Mouse (Mus musculus) hindbrain, embryonic 10.5 days (tissue): ENCODE measurements at regions not wholly inside any gene's neighbourhood (a gene's known extent, or its start where the extent isn't known, plus 50 kb on each side); places are given as distances from the start of the nearest gene placed in this dataset.

Source experiments
- DNase-seq: peaks from one replicate; pipeline ENCODE4 v3.0.0-alpha.2; 2017; ENCODE audit warnings: low spot score
- H3K27ac ChIP-seq: fragments of 300-500 bp; sonication (generic); 2 replicates; pipeline ENCODE4 v1.5.1; 2016; ENCODE audit warnings: mild to moderate bottlenecking, moderate library complexity
- H3K27me3 ChIP-seq: fragments of 300-500 bp; sonication (generic); 2 replicates; pipeline ENCODE4 v1.6.1; 2016; ENCODE audit warnings: mild to moderate bottlenecking; ENCODE audit not compliant: poor library complexity, insufficient read depth, severe bottlenecking
- H3K36me3 ChIP-seq: fragments of 300-500 bp; sonication (generic); 2 replicates; pipeline ENCODE4 v1.6.1; 2016; ENCODE audit warnings: mild to moderate bottlenecking, moderate library complexity
- H3K4me1 ChIP-seq: fragments of 300-500 bp; sonication (generic); replicated peaks from 2 replicates; pipeline ENCODE4 v1.6.1; 2016; ENCODE audit warnings: mild to moderate bottlenecking
- H3K4me3 ChIP-seq: fragments of 300-500 bp; sonication (generic); 2 replicates; pipeline ENCODE4 v1.5.1; 2016; ENCODE audit warnings: mild to moderate bottlenecking, moderate library complexity
- H3K9me3 ChIP-seq: fragments of 300-500 bp; sonication (generic); 2 replicates; pipeline ENCODE4 v1.6.1; 2016; ENCODE audit warnings: mild to moderate bottlenecking, moderate library complexity
- WGBS: fragments of 180-500 bp; shearing (Covaris S2); methylation state at CpG from one replicate; pipeline ENCODE4 v1.1.7; 2016; 5-methylcytosine and 5-hydroxymethylcytosine counted together

DNA sequence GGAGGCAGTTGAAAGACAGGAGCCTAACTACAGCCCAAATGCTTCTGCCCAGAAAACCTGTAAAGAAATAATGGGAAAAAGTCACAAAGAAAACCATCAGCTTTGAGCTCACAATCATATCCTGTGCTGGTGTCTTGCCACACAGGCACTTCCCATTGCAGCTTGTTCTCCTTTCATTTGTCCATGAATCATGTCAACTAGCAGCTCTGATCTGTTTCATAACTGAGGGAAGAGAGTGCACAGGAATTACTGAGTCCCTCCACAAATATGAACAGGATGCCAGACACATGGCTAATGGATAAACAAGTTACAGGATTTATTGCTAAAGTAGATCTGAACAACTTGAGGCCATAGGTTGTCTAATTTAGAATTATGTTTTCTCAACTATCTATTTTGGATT lies 286.2 kb downstream of the Rnf144a start:
- DNase-seq, result no peak
- Histone ChIP-seq H3K27me3 (no peaks in the 10 kb centered on the region), H3K9me3 (no peaks in the 10 kb centered on the region), H3K27ac (no peak overlapping the region), H3K4me3 (no peak overlapping the region), H3K36me3 (no peaks in the 10 kb centered on the region), H3K4me1 (peaks cover 13% of the 10 kb centered on the region; the same call in 1 of the 2 replicates)

GRCm38 (mm10) chr12:26126260-26126659 lies 288.8 kb downstream of the Rnf144a start:
- no peak for DNase-seq
- Histone ChIP-seq H3K4me3 (no peak overlapping the region), H3K36me3 (no peaks in the 10 kb centered on the region), H3K27me3 (no peaks in the 10 kb centered on the region), H3K27ac (no peak overlapping the region), H3K9me3 (no peaks in the 10 kb centered on the region), H3K4me1 (peaks cover 13% of the 10 kb centered on the region; the same call in 1 of the 2 replicates)
- WGBS, result 89% methylated on average over 9 of the region's 9 CpGs

GRCm38 (mm10) chr12:26124211-26124610 lies 290.8 kb downstream of the Rnf144a start:
- no peaks in the 10 kb centered on the region for H3K36me3 ChIP-seq
- H3K27ac ChIP-seq, result no peak overlapping the region
- H3K9me3 ChIP-seq, result no peaks in the 10 kb centered on the region
- peaks cover 13% of the 10 kb centered on the region; the same call in 1 of the 2 replicates for H3K4me1 ChIP-seq
- H3K27me3 ChIP-seq, result no peaks in the 10 kb centered on the region
- no peak for DNase-seq
- no peak overlapping the region for H3K4me3 ChIP-seq
- WGBS, result 88% methylated on average over 2 of the region's 2 CpGs

DNA sequence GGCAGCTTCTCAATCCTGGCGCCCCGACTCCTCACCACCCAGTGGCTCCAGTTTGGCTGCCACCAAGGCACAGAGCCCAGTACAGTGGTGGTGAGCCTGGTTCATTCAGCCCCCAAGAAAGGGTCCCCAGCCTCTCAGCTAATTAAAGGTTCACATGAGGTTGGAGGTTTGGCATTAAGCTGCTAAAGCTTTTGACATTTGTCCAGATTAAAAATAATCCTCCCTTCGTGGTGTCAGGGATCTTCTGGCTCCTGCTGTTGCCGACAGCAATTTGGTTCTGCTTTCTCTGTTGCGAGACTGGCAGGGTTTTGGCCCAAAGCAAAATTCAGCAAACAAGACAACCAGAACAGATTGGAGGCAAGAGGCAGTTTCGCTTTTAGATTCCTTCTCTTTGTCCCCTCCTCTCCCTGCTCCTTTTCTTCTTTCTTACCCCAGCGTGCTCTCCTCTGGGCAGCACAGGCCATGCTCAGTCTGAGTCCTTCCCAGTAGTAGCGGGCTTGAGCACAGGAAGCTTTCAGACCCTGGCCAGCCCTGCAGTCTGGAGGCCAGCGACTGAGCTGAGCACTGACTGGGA lies 299.6 kb downstream of the Rnf144a start:
- Histone ChIP-seq H3K36me3 (no peaks in the 10 kb centered on the region), H3K27me3 (no peaks in the 10 kb centered on the region), H3K4me3 (no peak overlapping the region), H3K4me1 (peaks cover 12% of the 10 kb centered on the region), H3K27ac (peak overlapping the region; percentile 54; the same call in 1 of the 2 replicates), H3K9me3 (no peaks in the 10 kb centered on the region)
- 67% methylated on average over 9 of the region's 9 CpGs for WGBS
- DNase-seq, result peak; percentile 9

DNA sequence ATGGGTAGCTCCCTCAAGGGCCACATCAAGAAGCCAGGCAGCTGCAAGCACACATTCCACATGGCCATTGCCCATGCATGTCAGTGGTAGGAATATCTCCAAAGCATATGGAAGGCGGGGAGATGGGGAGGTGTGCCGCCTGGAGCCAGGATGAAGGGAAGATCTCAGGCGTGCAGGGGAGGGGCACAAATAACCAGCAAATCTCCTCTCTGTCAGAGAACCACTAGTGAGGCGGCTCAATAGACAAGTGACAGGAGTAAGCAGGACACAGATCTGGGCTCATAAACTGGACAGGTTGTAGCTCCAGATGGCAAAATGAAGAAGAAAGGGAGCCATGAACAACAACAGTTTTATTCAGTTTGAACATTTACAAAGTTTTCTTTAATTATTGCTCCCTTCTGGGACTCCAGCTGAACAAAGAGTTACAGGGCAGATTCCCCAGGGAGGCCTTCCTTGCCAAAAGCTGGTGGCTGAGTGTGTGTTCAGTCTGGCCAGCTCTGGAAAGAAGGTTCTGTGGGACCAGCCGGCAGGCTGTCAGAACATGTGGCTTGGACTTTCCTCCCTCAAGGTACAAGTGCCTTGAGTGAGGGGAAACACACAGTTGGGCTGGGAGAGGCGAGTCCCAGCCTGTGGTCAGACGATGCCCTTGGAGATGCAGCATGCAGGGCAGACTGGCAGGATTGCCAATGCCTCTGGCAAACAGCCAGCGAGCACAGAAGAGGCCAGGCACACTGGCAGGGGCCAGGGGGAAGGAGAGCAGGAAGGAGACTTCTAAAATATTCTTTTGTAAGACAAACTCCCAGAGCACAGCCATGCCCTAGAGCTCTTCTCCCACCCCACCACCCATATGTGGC lies 302.7 kb downstream of the Rnf144a start:
- Histone ChIP-seq H3K36me3 (no peaks in the 10 kb centered on the region), H3K27me3 (no peaks in the 10 kb centered on the region), H3K27ac (no peak overlapping the region), H3K4me1 (peaks cover 12% of the 10 kb centered on the region), H3K4me3 (no peak overlapping the region), H3K9me3 (0 out of 2 replicates have a peak, but pooled peaks cover 2% of the 10 kb centered on the region)
- DNase-seq, result no peak
- WGBS, result 88% methylated on average over 8 of the region's 8 CpGs

- no peaks in the 10 kb centered on the region for H3K36me3 ChIP-seq
- H3K4me3 ChIP-seq, result no peak overlapping the region
- no peaks in the 10 kb centered on the region for H3K27me3 ChIP-seq
- no peak overlapping the region for H3K27ac ChIP-seq
- no peaks in the 10 kb centered on the region for H3K4me1 ChIP-seq
- DNase-seq, result no peak
- 0 out of 2 replicates have a peak, but pooled peaks cover 2% of the 10 kb centered on the region for H3K9me3 ChIP-seq
- 89% methylated on average over 6 of the region's 6 CpGs for WGBS
These were observed 305.2 kb downstream of the Rnf144a start for GRCm38 (mm10) chr12:26109866-26110265.

DNA sequence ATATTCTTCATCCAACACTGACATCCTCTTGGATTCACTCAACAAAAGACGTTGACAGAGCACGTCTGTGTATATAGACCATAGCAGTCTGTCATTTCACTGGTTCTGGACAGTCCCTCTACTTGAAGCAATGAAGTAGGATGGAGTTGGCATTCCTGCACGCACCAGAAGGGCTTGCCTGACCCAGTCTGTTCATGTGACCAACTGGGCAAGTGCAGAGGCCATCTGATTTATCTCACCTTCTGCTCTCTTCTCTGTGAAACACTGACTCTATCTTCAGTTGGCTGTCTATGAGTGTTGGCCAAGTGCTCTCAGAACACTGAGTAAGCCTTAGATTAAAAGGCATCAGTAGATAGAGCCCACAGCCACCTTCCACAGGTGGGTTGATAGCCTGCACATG lies 310.7 kb downstream of the Rnf144a start:
- Histone ChIP-seq H3K36me3 (no peaks in the 10 kb centered on the region), H3K27me3 (no peaks in the 10 kb centered on the region), H3K9me3 (0 out of 2 replicates have a peak, but pooled peaks cover 2% of the 10 kb centered on the region), H3K4me1 (no peaks in the 10 kb centered on the region), H3K4me3 (no peak overlapping the region), H3K27ac (no peak overlapping the region)
- WGBS, result 87% methylated on average over 3 of the region's 3 CpGs
- no peak for DNase-seq

DNA sequence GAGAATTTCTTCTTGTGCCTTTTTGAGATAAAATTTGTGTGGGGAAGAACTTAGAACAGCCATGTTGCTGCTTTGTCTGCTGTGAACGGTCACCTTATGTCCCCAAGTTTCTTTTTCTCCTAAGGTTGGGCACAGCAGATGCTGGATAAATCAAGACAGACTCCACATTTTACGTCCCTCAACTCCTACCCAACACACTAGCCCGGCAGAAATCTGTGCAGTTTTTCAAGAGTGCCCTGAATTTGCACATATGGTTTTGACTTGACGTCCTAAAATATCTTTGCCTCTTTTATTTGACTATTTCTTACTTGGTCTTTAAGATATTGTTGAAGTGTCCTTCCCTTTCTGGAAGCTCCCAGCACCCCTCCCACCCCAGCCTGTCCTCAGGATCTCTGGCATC lies 312.7 kb downstream of the Rnf144a start:
- Histone ChIP-seq H3K9me3 (no peaks in the 10 kb centered on the region), H3K36me3 (no peaks in the 10 kb centered on the region), H3K4me1 (no peaks in the 10 kb centered on the region), H3K27ac (no peak overlapping the region), H3K4me3 (no peak overlapping the region), H3K27me3 (no peaks in the 10 kb centered on the region)
- no peak for DNase-seq
- WGBS, result 88% methylated on average over 4 of the region's 4 CpGs

GRCm38 (mm10) chr12:26100140-26100539 lies 314.9 kb downstream of the Rnf144a start:
- WGBS, result 89% methylated on average over 2 of the region's 2 CpGs

GRCm38 (mm10) chr12:26099176-26099575 lies 315.9 kb downstream of the Rnf144a start:
- H3K4me1 ChIP-seq, result no peaks in the 10 kb centered on the region
- H3K9me3 ChIP-seq, result no peaks in the 10 kb centered on the region
- WGBS, result 87% methylated on average over 5 of the region's 5 CpGs
- no peaks in the 10 kb centered on the region for H3K36me3 ChIP-seq
- no peak overlapping the region for H3K4me3 ChIP-seq
- no peak overlapping the region for H3K27ac ChIP-seq
- DNase-seq, result no peak
- no peaks in the 10 kb centered on the region for H3K27me3 ChIP-seq

More at GRCm38 (mm10) chr12:26100140-26100539, 314.9 kb downstream of the Rnf144a start:
- Histone ChIP-seq H3K4me3 (no peak overlapping the region), H3K36me3 (no peaks in the 10 kb centered on the region), H3K27me3 (no peaks in the 10 kb centered on the region), H3K4me1 (no peaks in the 10 kb centered on the region), H3K27ac (no peak overlapping the region), H3K9me3 (no peaks in the 10 kb centered on the region)
- no peak for DNase-seq

GRCm38 (mm10) chr12:26092311-26092710 lies 322.7 kb downstream of the Rnf144a start:
- Histone ChIP-seq H3K27ac (no peak overlapping the region), H3K36me3 (no peaks in the 10 kb centered on the region), H3K9me3 (no peaks in the 10 kb centered on the region), H3K27me3 (no peaks in the 10 kb centered on the region), H3K4me3 (no peak overlapping the region), H3K4me1 (no peaks in the 10 kb centered on the region)
- WGBS, result 81% methylated on average over 5 of the region's 5 CpGs
- no peak for DNase-seq

DNA sequence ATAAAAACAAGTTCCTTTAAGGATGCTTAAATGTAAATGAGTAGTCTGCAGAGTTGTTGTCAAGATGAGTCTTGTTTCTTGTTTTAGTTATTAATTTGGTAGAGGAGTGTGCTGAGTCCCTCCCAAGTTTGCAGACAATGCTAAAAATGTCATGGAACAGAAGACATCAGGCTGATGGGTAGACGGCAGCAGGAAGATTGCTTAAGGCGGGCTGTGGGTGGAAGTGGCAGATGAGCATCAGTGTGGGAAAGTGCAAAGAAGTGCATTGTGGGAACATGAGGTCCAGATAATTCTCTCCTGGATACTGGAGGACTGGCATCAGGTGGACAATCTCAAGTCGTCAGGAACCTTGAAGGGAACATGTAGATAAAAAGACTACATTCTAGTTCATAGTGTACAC lies 323.2 kb downstream of the Rnf144a start:
- Histone ChIP-seq H3K9me3 (no peaks in the 10 kb centered on the region), H3K27me3 (no peaks in the 10 kb centered on the region), H3K4me1 (no peaks in the 10 kb centered on the region), H3K4me3 (no peak overlapping the region), H3K27ac (no peak overlapping the region), H3K36me3 (no peaks in the 10 kb centered on the region)
- 81% methylated on average over 3 of the region's 3 CpGs for WGBS
- no peak for DNase-seq

DNA sequence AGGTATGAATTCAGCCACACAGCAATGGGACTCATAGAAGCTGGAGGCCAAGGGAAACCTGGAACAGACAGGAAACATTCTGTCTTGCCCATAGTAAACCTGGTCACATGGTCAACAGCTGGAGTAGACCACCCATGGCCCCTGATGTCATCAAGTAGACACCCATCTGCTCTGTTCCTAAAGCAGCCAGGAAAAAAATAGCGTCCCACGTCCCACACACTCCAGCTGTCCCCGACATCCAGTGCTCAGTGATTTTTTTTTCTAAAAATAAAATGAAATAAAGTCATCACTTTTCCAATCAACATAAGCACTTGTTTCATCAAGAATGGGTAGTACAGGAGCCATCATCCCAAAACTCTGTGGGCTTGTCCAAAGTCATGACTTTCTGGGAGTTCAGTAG lies 326.7 kb downstream of the Rnf144a start:
- no peaks in the 10 kb centered on the region for H3K36me3 ChIP-seq
- H3K27me3 ChIP-seq, result no peaks in the 10 kb centered on the region
- no peak overlapping the region for H3K4me3 ChIP-seq
- WGBS, result 85% methylated on average over 3 of the region's 3 CpGs
- no peaks in the 10 kb centered on the region for H3K4me1 ChIP-seq
- DNase-seq, result no peak
- no peak overlapping the region for H3K27ac ChIP-seq
- H3K9me3 ChIP-seq, result no peaks in the 10 kb centered on the region
